Mouse (Mus musculus): ENCODE data around the gene Dgki. TPM values are rescaled to one million over a fixed set of nuclear protein-coding genes. Genes with fewer than 3 reads are reported as not detected.

The Dgki gene
- polyA plus RNA-seq, 1 experiment from 2014 or later, result 9.2 TPM

- no peak overlapping the region; the same call in 1 of the 2 replicates for H3K9ac ChIP-seq (replicated peaks; ENCODE audit: low read length)
- ATAC-seq (ENCODE audit: low FRiP score, low TSS enrichment) (no peak), DNase-seq (no peak)
- no peak overlapping the region for H3K4me3 ChIP-seq (replicated peaks; ENCODE audit: low read depth, low read length)
- no peak overlapping the region for H3K27ac ChIP-seq (replicated peaks; ENCODE audit: low read depth, low read length)
- no peaks in the 10 kb centered on the region for H3K4me1 ChIP-seq (ENCODE audit: control insufficient read depth, insufficient read depth, low read length)
- H3K9me3 ChIP-seq (ENCODE audit: control insufficient read depth, low read length), result no peaks in the 10 kb centered on the region
- 32% methylated on average over 5 of the region's 5 CpGs for WGBS
- no peaks in the 10 kb centered on the region for H3K27me3 ChIP-seq (ENCODE audit: control insufficient read depth, insufficient read depth, low read length)
- H3K4me2 ChIP-seq (ENCODE audit: low read length), result no peak overlapping the region
- H3K36me3 ChIP-seq (ENCODE audit: control insufficient read depth, insufficient read depth, low read length), result no peaks in the 10 kb centered on the region
Measured at GRCm38 (mm10) chr6:37051652-37052051, 248.3 kb downstream of the Dgki start.

DNA sequence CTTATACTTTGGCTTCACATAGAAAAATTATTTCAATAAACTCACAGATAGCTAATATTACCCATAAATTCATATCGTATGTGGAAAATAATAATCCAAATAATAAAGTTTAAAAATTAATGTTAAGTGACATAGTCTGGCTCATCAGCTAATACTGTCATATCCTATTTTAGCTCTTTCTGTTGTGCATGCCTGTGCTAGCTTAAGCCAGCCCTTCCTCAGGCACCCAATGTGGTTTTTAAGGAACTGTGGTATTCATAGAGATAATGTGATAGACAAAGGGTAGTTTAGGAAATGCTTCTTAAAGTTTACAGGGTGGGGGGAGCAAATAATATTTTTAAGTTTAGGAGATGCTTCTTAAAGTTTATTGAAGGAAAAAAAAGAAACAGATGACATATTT is 248.8 kb downstream of the Dgki start:
- WGBS, result 97% methylated on average over 1 of the region's 1 CpGs
- Histone ChIP-seq H3K36me3 (ENCODE audit: control insufficient read depth, insufficient read depth, low read length) (no peaks in the 10 kb centered on the region), H3K9me3 (ENCODE audit: control insufficient read depth, low read length) (no peaks in the 10 kb centered on the region), H3K4me3 (replicated peaks; ENCODE audit: low read depth, low read length) (no peak overlapping the region), H3K9ac (replicated peaks; ENCODE audit: low read length) (no peak overlapping the region), H3K27me3 (ENCODE audit: control insufficient read depth, insufficient read depth, low read length) (no peaks in the 10 kb centered on the region), H3K27ac (replicated peaks; ENCODE audit: low read depth, low read length) (no peak overlapping the region), H3K4me1 (ENCODE audit: control insufficient read depth, insufficient read depth, low read length) (no peaks in the 10 kb centered on the region), H3K4me2 (ENCODE audit: low read length) (no peak overlapping the region)
- DNase-seq (no peak), ATAC-seq (ENCODE audit: low FRiP score, low TSS enrichment) (no peak)

GRCm38 (mm10) chr6:37047611-37048129 is 252.3 kb downstream of the Dgki start:
- Histone ChIP-seq H3K27ac (replicated peaks; ENCODE audit: low read depth, low read length) (no peak overlapping the region; the same call in 1 of the 2 replicates), H3K27me3 (ENCODE audit: control insufficient read depth, insufficient read depth, low read length) (no peaks in the 10 kb centered on the region), H3K4me1 (ENCODE audit: control insufficient read depth, insufficient read depth, low read length) (no peaks in the 10 kb centered on the region), H3K9ac (replicated peaks; ENCODE audit: low read length) (no peak overlapping the region), H3K4me2 (ENCODE audit: low read length) (no peak overlapping the region), H3K9me3 (ENCODE audit: control insufficient read depth, low read length) (no peaks in the 10 kb centered on the region), H3K4me3 (replicated peaks; ENCODE audit: low read depth, low read length) (no peak overlapping the region), H3K36me3 (ENCODE audit: control insufficient read depth, insufficient read depth, low read length) (no peaks in the 10 kb centered on the region)
- DNase-seq (peak; percentile 26), ATAC-seq (ENCODE audit: low FRiP score, low TSS enrichment) (no peak)
- 29% methylated on average over 4 of the region's 4 CpGs for WGBS

- ATAC-seq (ENCODE audit: low FRiP score, low TSS enrichment) (no peak; the same call in 1 of the 2 replicates), DNase-seq (peak; percentile 90)
- H3K4me2 ChIP-seq (ENCODE audit: low read length), result no peak overlapping the region
- no peaks in the 10 kb centered on the region for H3K9me3 ChIP-seq (ENCODE audit: control insufficient read depth, low read length)
- H3K4me1 ChIP-seq (ENCODE audit: control insufficient read depth, insufficient read depth, low read length), result no peaks in the 10 kb centered on the region
- WGBS, result 30% methylated on average over 4 of the region's 4 CpGs
- no peak overlapping the region for H3K9ac ChIP-seq (replicated peaks; ENCODE audit: low read length)
- no peaks in the 10 kb centered on the region for H3K27me3 ChIP-seq (ENCODE audit: control insufficient read depth, insufficient read depth, low read length)
- no peaks in the 10 kb centered on the region for H3K36me3 ChIP-seq (ENCODE audit: control insufficient read depth, insufficient read depth, low read length)
- H3K27ac ChIP-seq (replicated peaks; ENCODE audit: low read depth, low read length), result no peak overlapping the region
- H3K4me3 ChIP-seq (replicated peaks; ENCODE audit: low read depth, low read length), result no peak overlapping the region
Measured at GRCm38 (mm10) chr6:37046152-37046788, 253.7 kb downstream of the Dgki start.

- ATAC-seq (ENCODE audit: low FRiP score, low TSS enrichment), result no peak
- Histone ChIP-seq H3K27ac (replicated peaks; ENCODE audit: low read depth, low read length) (no peak overlapping the region), H3K9me3 (ENCODE audit: control insufficient read depth, low read length) (no peaks in the 10 kb centered on the region), H3K27me3 (ENCODE audit: control insufficient read depth, insufficient read depth, low read length) (no peaks in the 10 kb centered on the region), H3K4me2 (ENCODE audit: low read length) (no peak overlapping the region), H3K4me3 (replicated peaks; ENCODE audit: low read depth, low read length) (no peak overlapping the region), H3K9ac (replicated peaks; ENCODE audit: low read length) (no peak overlapping the region), H3K36me3 (ENCODE audit: control insufficient read depth, insufficient read depth, low read length) (no peaks in the 10 kb centered on the region), H3K4me1 (ENCODE audit: control insufficient read depth, insufficient read depth, low read length) (no peaks in the 10 kb centered on the region)
- DNase-seq, result no peak
- 86% methylated on average over 4 of the region's 4 CpGs for WGBS
Measured at GRCm38 (mm10) chr6:37044796-37045195, 255.2 kb downstream of the Dgki start.

- 0 out of 2 replicates have a peak overlapping the region, but pooled peaks have one; percentile 10 for H3K9ac ChIP-seq (replicated peaks; ENCODE audit: low read length)
- no peaks in the 10 kb centered on the region for H3K9me3 ChIP-seq (ENCODE audit: control insufficient read depth, low read length)
- peaks cover 11% of the 10 kb centered on the region; the same call in 1 of the 2 replicates for H3K4me1 ChIP-seq (ENCODE audit: control insufficient read depth, insufficient read depth, low read length)
- H3K27me3 ChIP-seq (ENCODE audit: control insufficient read depth, insufficient read depth, low read length), result no peaks in the 10 kb centered on the region
- no peak overlapping the region for H3K4me2 ChIP-seq (ENCODE audit: low read length)
- no peaks in the 10 kb centered on the region for H3K36me3 ChIP-seq (ENCODE audit: control insufficient read depth, insufficient read depth, low read length)
- ATAC-seq (ENCODE audit: low FRiP score, low TSS enrichment) (no peak; the same call in 1 of the 2 replicates), DNase-seq (peak; percentile 77)
- no peak overlapping the region for H3K27ac ChIP-seq (replicated peaks; ENCODE audit: low read depth, low read length)
- WGBS, result 34% methylated on average over 8 of the region's 8 CpGs
- no peak overlapping the region for H3K4me3 ChIP-seq (replicated peaks; ENCODE audit: low read depth, low read length)
Measured at GRCm38 (mm10) chr6:37038444-37038843, 261.5 kb downstream of the Dgki start.

GRCm38 (mm10) chr6:37037115-37037908 is 262.7 kb downstream of the Dgki start:
- Histone ChIP-seq H3K4me1 (ENCODE audit: control insufficient read depth, insufficient read depth, low read length) (peaks cover 11% of the 10 kb centered on the region; the same call in 1 of the 2 replicates), H3K27me3 (ENCODE audit: control insufficient read depth, insufficient read depth, low read length) (no peaks in the 10 kb centered on the region), H3K4me2 (ENCODE audit: low read length) (no peak overlapping the region), H3K27ac (replicated peaks; ENCODE audit: low read depth, low read length) (no peak overlapping the region), H3K4me3 (replicated peaks; ENCODE audit: low read depth, low read length) (no peak overlapping the region), H3K36me3 (ENCODE audit: control insufficient read depth, insufficient read depth, low read length) (peaks cover 4% of the 10 kb centered on the region; the same call in 1 of the 2 replicates), H3K9ac (replicated peaks; ENCODE audit: low read length) (no peak overlapping the region), H3K9me3 (ENCODE audit: control insufficient read depth, low read length) (no peaks in the 10 kb centered on the region)
- ATAC-seq (ENCODE audit: low FRiP score, low TSS enrichment) (peak; percentile 64; the same call in 1 of the 2 replicates), DNase-seq (peak; percentile 69)
- WGBS, result 46% methylated on average over 11 of the region's 11 CpGs

DNA sequence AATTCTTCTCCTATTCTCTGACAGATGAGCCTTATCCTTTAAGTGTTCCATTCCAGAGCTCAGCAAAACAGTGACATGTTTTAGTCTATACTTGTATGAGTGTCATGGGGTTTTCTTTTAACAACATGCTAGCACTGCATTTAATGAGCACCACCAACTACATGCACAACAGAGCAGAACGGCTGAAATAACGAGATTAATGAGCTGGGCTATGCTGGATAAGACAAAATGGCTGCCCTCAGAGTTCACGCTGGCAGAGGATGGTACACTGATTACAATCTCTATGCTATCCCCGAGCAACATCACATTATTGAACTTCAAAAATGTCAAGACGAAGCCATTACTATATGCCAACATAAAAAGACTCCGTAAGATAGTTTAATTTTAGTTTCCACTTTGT is 264.3 kb downstream of the Dgki start:
- no peaks in the 10 kb centered on the region for H3K27me3 ChIP-seq (ENCODE audit: control insufficient read depth, insufficient read depth, low read length)
- WGBS, result 63% methylated on average over 6 of the region's 6 CpGs
- H3K36me3 ChIP-seq (ENCODE audit: control insufficient read depth, insufficient read depth, low read length), result peaks cover 5% of the 10 kb centered on the region; the same call in 1 of the 2 replicates
- no peak overlapping the region for H3K9ac ChIP-seq (replicated peaks; ENCODE audit: low read length)
- no peaks in the 10 kb centered on the region for H3K9me3 ChIP-seq (ENCODE audit: control insufficient read depth, low read length)
- no peak overlapping the region for H3K4me2 ChIP-seq (ENCODE audit: low read length)
- ATAC-seq (ENCODE audit: low FRiP score, low TSS enrichment) (no peak), DNase-seq (peak; percentile 32)
- no peak overlapping the region for H3K4me3 ChIP-seq (replicated peaks; ENCODE audit: low read depth, low read length)
- no peak overlapping the region for H3K27ac ChIP-seq (replicated peaks; ENCODE audit: low read depth, low read length)
- peaks cover 11% of the 10 kb centered on the region; the same call in 1 of the 2 replicates for H3K4me1 ChIP-seq (ENCODE audit: control insufficient read depth, insufficient read depth, low read length)
